Mouse (Mus musculus) megakaryocyte, embryonic 14.5 days (primary cell): ENCODE measurements around the gene Arid5b. TPM values are rescaled to one million over a fixed set of nuclear protein-coding genes. Genes with fewer than 3 reads are reported as not detected.

ENCODE experiments used
- H3K27me3 ChIP-seq: replicated peaks from 2 replicates; pipeline ENCODE3; 2012; ENCODE audit warnings: inconsistent platforms
- H3K36me3 ChIP-seq: replicated peaks from 2 replicates; pipeline ENCODE3; 2012; ENCODE audit warnings: low read length, inconsistent platforms, mixed read lengths
- H3K4me1 ChIP-seq: 2 replicates; pipeline ENCODE4 v1.6.1; 2012; ENCODE audit warnings: inconsistent platforms
- H3K4me3 ChIP-seq: replicated peaks from 2 replicates; pipeline ENCODE3; 2012; ENCODE audit warnings: moderate library complexity, mild to moderate bottlenecking, inconsistent platforms
- H3K9me3 ChIP-seq: 2 replicates; pipeline ENCODE4 v1.6.1; 2012; ENCODE audit warnings: inconsistent platforms
- FLI1 ChIP-seq: IDR thresholded peaks from 2 replicates; pipeline ENCODE4 v1.6.1; 2012; ENCODE audit warnings: low read length, inconsistent platforms, mixed read lengths
- GATA1 ChIP-seq: IDR thresholded peaks from 3 replicates; pipeline ENCODE4 v1.6.1; 2012; ENCODE audit warnings: mixed read lengths, low read length, inconsistent platforms, borderline replicate concordance
- polyA plus RNA-seq: library from polyadenylated mRNA; stranded (reverse); fragments of >175 nt; gene quantifications from 2 replicates; pipeline ENCODE4 v1.2.3, GENCODE M21; 2012; ENCODE audit warnings: low replicate concordance; ENCODE audit not compliant: insufficient read depth

Arid5b gene
- polyA plus RNA-seq, 1 experiment = 0.63 TPM

DNA sequence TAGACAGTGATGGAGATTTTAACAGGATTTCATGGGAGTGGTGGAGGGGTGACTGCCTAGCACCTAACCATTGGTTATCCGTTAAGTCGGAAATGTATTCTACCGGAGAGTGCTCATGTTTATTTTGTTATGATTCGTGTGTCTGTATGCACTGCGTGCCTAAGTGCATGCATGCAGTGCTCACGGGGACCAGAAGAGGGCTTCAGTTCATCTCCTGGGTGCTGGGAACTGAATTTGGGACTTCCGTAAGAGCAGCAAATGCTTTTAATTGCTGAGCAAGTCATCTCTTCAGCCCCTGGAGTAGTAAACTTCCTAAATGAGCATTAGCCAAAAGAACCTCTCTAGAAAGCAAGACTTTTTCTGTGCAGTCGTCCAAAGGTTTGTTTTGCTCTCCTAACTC is 226.2 kb downstream of the Arid5b start:
- H3K4me1 ChIP-seq = 0 out of 2 replicates have a peak, but pooled peaks cover 5% of the 10 kb centered on the region
- H3K27me3 ChIP-seq = no peaks in the 10 kb centered on the region
- H3K36me3 ChIP-seq = peaks cover 2% of the 10 kb centered on the region
- peaks cover 16% of the 10 kb centered on the region for H3K9me3 ChIP-seq
- no peak overlapping the region for H3K4me3 ChIP-seq
- no peak for TF ChIP-seq GATA1
- no peak for TF ChIP-seq FLI1

- TF ChIP-seq FLI1 = no peak
- no peak for TF ChIP-seq GATA1
- Histone ChIP-seq H3K9me3 (peaks cover 16% of the 10 kb centered on the region), H3K4me3 (no peak overlapping the region), H3K4me1 (0 out of 2 replicates have a peak, but pooled peaks cover 5% of the 10 kb centered on the region), H3K36me3 (peaks cover 2% of the 10 kb centered on the region), H3K27me3 (no peaks in the 10 kb centered on the region)
These were observed 227.1 kb downstream of the Arid5b start for GRCm38 (mm10) chr10:68051316-68051933.

DNA sequence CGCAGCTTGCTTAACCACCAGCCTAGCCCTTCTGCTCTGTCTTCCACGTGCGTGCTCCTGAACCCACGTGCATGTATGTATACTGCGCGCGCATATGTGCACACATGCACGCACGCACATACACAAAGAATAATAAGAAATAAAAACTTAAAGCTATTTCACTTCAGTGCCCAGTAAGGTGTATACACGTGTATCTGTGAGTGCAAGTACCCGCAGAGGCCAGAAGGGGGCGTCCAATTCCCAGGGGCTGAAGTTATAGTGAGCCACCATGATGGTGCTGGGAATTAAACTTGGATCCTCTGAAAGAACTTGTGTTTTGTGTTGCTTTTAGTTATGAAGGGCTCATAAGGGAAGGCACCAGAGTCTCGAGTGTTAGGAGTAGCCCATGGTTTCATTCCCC is 227.7 kb downstream of the Arid5b start:
- peaks cover 16% of the 10 kb centered on the region for H3K9me3 ChIP-seq
- H3K4me1 ChIP-seq = 0 out of 2 replicates have a peak, but pooled peaks cover 5% of the 10 kb centered on the region
- TF ChIP-seq FLI1 (no peak), GATA1 (no peak)
- H3K4me3 ChIP-seq = no peak overlapping the region
- H3K27me3 ChIP-seq = no peaks in the 10 kb centered on the region
- H3K36me3 ChIP-seq = peaks cover 2% of the 10 kb centered on the region

GRCm38 (mm10) chr10:68048641-68049305 is 229.8 kb downstream of the Arid5b start:
- no peak overlapping the region for H3K4me3 ChIP-seq
- peaks cover 5% of the 10 kb centered on the region for H3K4me1 ChIP-seq
- H3K36me3 ChIP-seq = peaks cover 2% of the 10 kb centered on the region
- TF ChIP-seq FLI1 (no peak), GATA1 (no peak)
- H3K27me3 ChIP-seq = no peaks in the 10 kb centered on the region
- peaks cover 16% of the 10 kb centered on the region for H3K9me3 ChIP-seq

- Histone ChIP-seq H3K27me3 (no peaks in the 10 kb centered on the region), H3K4me3 (no peak overlapping the region), H3K4me1 (peaks cover 11% of the 10 kb centered on the region), H3K9me3 (no peaks in the 10 kb centered on the region), H3K36me3 (peaks cover 5% of the 10 kb centered on the region)
- TF ChIP-seq FLI1 (no peak), GATA1 (no peak)
These were observed 233.7 kb downstream of the Arid5b start for GRCm38 (mm10) chr10:68044864-68045263.

DNA sequence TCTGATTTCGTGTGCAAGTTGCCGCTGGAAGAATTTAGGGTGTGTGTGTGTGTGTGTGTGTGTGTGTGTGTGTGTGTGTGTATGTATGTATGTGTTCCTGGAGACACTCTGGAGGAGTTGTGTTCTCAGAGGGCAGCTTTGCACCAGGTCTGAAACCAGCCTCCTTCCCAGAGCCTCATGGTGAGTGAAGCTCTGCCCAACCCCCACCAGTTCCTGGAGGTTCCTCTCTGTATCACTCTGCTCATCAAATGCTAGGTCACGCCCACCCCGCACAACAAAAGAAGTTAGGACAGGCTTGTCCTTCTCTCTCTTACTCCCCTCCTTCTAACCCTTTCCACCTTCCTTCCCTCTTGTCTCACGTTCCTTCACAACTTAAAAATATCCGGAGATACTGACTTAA is 234.6 kb downstream of the Arid5b start:
- H3K4me1 ChIP-seq = peaks cover 14% of the 10 kb centered on the region
- peaks cover 5% of the 10 kb centered on the region for H3K36me3 ChIP-seq
- TF ChIP-seq FLI1 (no peak), GATA1 (no peak)
- H3K27me3 ChIP-seq = no peaks in the 10 kb centered on the region
- no peak overlapping the region for H3K4me3 ChIP-seq
- H3K9me3 ChIP-seq = no peaks in the 10 kb centered on the region
